Mouse (Mus musculus) CH12.LX (cell line): ENCODE results near the gene Myt1l. TPM values are rescaled to one million over a fixed set of nuclear protein-coding genes. Genes with fewer than 3 reads are reported as not detected.

ENCODE experiments used
- DNase-seq: peaks from one replicate; pipeline ENCODE4 v3.0.0-alpha.2; 2013; ENCODE audit errors: extremely low read depth
- H3K27ac ChIP-seq: 2 replicates; pipeline ENCODE4 v1.5.1; 2012; ENCODE audit warnings: low read depth, mild to moderate bottlenecking, control low read depth, moderate library complexity; ENCODE audit not compliant: insufficient read depth
- H3K27me3 ChIP-seq: replicated peaks from 2 replicates; pipeline ENCODE3; 2012; ENCODE audit warnings: inconsistent platforms
- H3K36me3 ChIP-seq, 2 experiments: replicated peaks in 1 of 2; 2 replicates each; pipeline versions ENCODE3 to v1.6.1; 2012; ENCODE audit warnings: inconsistent platforms in 1 of 2, low read length in 1 of 2, mild to moderate bottlenecking in 1 of 2, mixed read lengths in 1 of 2, moderate library complexity in 1 of 2; ENCODE audit not compliant: control insufficient read depth in 1 of 2, insufficient read depth in 1 of 2
- H3K4me1 ChIP-seq, 2 experiments: 2 replicates each; pipeline ENCODE4 v1.6.1; 2012; ENCODE audit warnings: inconsistent platforms in 1 of 2, moderate library complexity in 1 of 2; ENCODE audit not compliant: insufficient read depth in 2 of 2, control insufficient read depth in 1 of 2
- H3K4me2 ChIP-seq: 2 replicates; pipeline ENCODE4 v1.6.1; 2012; ENCODE audit warnings: low read depth, mild to moderate bottlenecking, control low read depth; ENCODE audit not compliant: poor library complexity, insufficient read depth, severe bottlenecking
- H3K4me3 ChIP-seq, 3 experiments: fragments of 150-350 bp in 1 of 3; sonication (generic) in 1 of 3; replicated peaks in 1 of 3; 2 replicates each; pipeline versions ENCODE3 to v1.5.1; 2011 to 2012; ENCODE audit warnings: low read depth in 2 of 3, low read length in 2 of 3, mild to moderate bottlenecking in 2 of 3, moderate library complexity in 2 of 3, control low read depth in 1 of 3, improper control_type of control experiment in 1 of 3, inconsistent platforms in 1 of 3, mixed read lengths in 1 of 3; ENCODE audit not compliant: poor library complexity in 1 of 3
- H3K79me2 ChIP-seq: replicated peaks from 2 replicates; pipeline ENCODE4 v1.6.1; 2012; ENCODE audit warnings: mild to moderate bottlenecking, moderate library complexity; ENCODE audit not compliant: control insufficient read depth, poor library complexity, insufficient read depth, severe bottlenecking; ENCODE audit errors: extremely low read depth
- H3K9ac ChIP-seq: 2 replicates; pipeline ENCODE4 v1.6.1; 2012; ENCODE audit warnings: low read depth, mild to moderate bottlenecking, control low read depth, moderate library complexity; ENCODE audit not compliant: insufficient read depth
- H3K9me3 ChIP-seq: replicated peaks from 2 replicates; pipeline ENCODE3; 2012; ENCODE audit warnings: low read length, inconsistent platforms, mixed read lengths
- CTCF ChIP-seq, 2 experiments: IDR thresholded peaks in 1 of 2; conservative IDR thresholded peaks in 1 of 2; 2 replicates each; pipeline ENCODE4 v1.5.1; 2011 to 2012; ENCODE audit warnings: low read depth in 2 of 2, low read length in 2 of 2, improper control_type of control experiment in 1 of 2, inconsistent platforms in 1 of 2, mild to moderate bottlenecking in 1 of 2, moderate library complexity in 1 of 2
- GABPA ChIP-seq: IDR thresholded peaks from 2 replicates; pipeline ENCODE4 v1.6.1; 2012; ENCODE audit warnings: low read depth, low read length, improper control_type of control experiment, inconsistent platforms; ENCODE audit not compliant: insufficient replicate concordance
- HCFC1 ChIP-seq: IDR thresholded peaks from 2 replicates; pipeline ENCODE4 v1.6.1; 2012; ENCODE audit warnings: low read depth, mild to moderate bottlenecking, inconsistent platforms, low read length, improper control_type of control experiment
- JUN ChIP-seq: IDR thresholded peaks from 2 replicates; pipeline ENCODE4 v1.6.1; 2011; ENCODE audit warnings: low read depth, mild to moderate bottlenecking, low read length, improper control_type of control experiment, moderate library complexity; ENCODE audit not compliant: insufficient read depth
- JUND ChIP-seq: conservative IDR thresholded peaks from 2 replicates; pipeline ENCODE4 v1.6.1; 2011; ENCODE audit warnings: low read depth, low read length, improper control_type of control experiment
- KAT2A ChIP-seq: IDR thresholded peaks from 2 replicates; pipeline ENCODE4 v1.6.1; 2012; ENCODE audit warnings: low read length, improper control_type of control experiment, inconsistent platforms; ENCODE audit not compliant: insufficient replicate concordance
- MAFK ChIP-seq: IDR thresholded peaks from 2 replicates; pipeline ENCODE4 v1.6.1; 2011; ENCODE audit warnings: low read length, improper control_type of control experiment; ENCODE audit not compliant: insufficient replicate concordance
- MAZ ChIP-seq: IDR thresholded peaks from 2 replicates; pipeline ENCODE4 v1.6.1; 2012; ENCODE audit warnings: low read depth, mild to moderate bottlenecking, inconsistent platforms, low read length, improper control_type of control experiment, moderate library complexity
- MEF2A ChIP-seq: IDR thresholded peaks from 2 replicates; pipeline ENCODE4 v1.6.1; 2014; ENCODE audit warnings: low read depth, mild to moderate bottlenecking, inconsistent platforms, low read length, improper control_type of control experiment, borderline replicate concordance
- MYC ChIP-seq: IDR thresholded peaks from 2 replicates; pipeline ENCODE4 v1.6.1; 2011; ENCODE audit warnings: low read depth, mild to moderate bottlenecking, improper control_type of control experiment, low read length
- NRF1 ChIP-seq: IDR thresholded peaks from 2 replicates; pipeline ENCODE4 v1.6.1; 2014; ENCODE audit warnings: low read depth, mild to moderate bottlenecking, inconsistent platforms, low read length, improper control_type of control experiment, moderate library complexity
- PAX5 ChIP-seq: IDR thresholded peaks from 2 replicates; pipeline ENCODE4 v1.6.1; 2012; ENCODE audit warnings: low read length, inconsistent platforms, mixed read lengths
- POLR2A ChIP-seq: IDR thresholded peaks from 2 replicates; pipeline ENCODE4 v1.6.1; 2011; ENCODE audit warnings: low read depth, mild to moderate bottlenecking, improper control_type of control experiment, low read length
- POLR2AphosphoS2 ChIP-seq: IDR thresholded peaks from 2 replicates; pipeline ENCODE4 v1.6.1; 2011; ENCODE audit warnings: low read depth, low read length, improper control_type of control experiment
- RCOR1 ChIP-seq: conservative IDR thresholded peaks from 2 replicates; pipeline ENCODE4 v1.6.1; 2012; ENCODE audit warnings: low read depth, mild to moderate bottlenecking, inconsistent platforms, low read length, improper control_type of control experiment
- SIN3A ChIP-seq: IDR thresholded peaks from 2 replicates; pipeline ENCODE4 v1.6.1; 2012; ENCODE audit warnings: low read length, improper control_type of control experiment, inconsistent platforms
- SMC3 ChIP-seq: IDR thresholded peaks from 2 replicates; pipeline ENCODE4 v1.6.1; 2011; ENCODE audit warnings: low read depth, low read length, improper control_type of control experiment
- UBTF ChIP-seq: IDR thresholded peaks from 2 replicates; pipeline ENCODE4 v1.6.1; 2012; ENCODE audit warnings: low read depth, mild to moderate bottlenecking, inconsistent platforms, low read length, improper control_type of control experiment, moderate library complexity
- USF2 ChIP-seq: conservative IDR thresholded peaks from 2 replicates; pipeline ENCODE4 v1.6.1; 2011; ENCODE audit warnings: low read depth, low read length, improper control_type of control experiment
- dilution Hi-C: fragments of 300-500 bp; cut with MboI; formaldehyde crosslinking; loops from 2 replicates; pipeline ENCODE4 v1.14.3; 2020; ENCODE audit warnings: low sequenced_read_pairs; ENCODE audit not compliant: extremely low pct_unique_long_range_greater_than_20kb, extremely low pct_ligation_motif_present
- in situ Hi-C: fragments of 300-500 bp; cut with MboI; formaldehyde crosslinking; loops from 3 replicates; pipeline ENCODE4 v1.14.3; 2019; ENCODE audit warnings: low sequenced_read_pairs, low pct_ligation_motif_present, low pct_unique_long_range_greater_than_20kb, mixed read lengths
- polyA plus RNA-seq: library from polyadenylated mRNA; unstranded; fragments of >175 nt; gene quantifications from 2 replicates; pipeline ENCODE4 v1.2.1, GENCODE M21; 2012; ENCODE audit warnings: low read depth; ENCODE audit not compliant: insufficient read length
- total RNA-seq, 2 experiments: library from RNA; depleted of rRNA; stranded (reverse); fragments of 300-350 nt in 1 of 2; fragments of >200 nt in 1 of 2; gene quantifications; 2 replicates each; pipeline ENCODE4 v1.2.3; 2012 to 2014

The Myt1l gene
- total and polyA plus RNA-seq, 3 experiments: 0.31 to 1.1 TPM; not detected in 1

DNA sequence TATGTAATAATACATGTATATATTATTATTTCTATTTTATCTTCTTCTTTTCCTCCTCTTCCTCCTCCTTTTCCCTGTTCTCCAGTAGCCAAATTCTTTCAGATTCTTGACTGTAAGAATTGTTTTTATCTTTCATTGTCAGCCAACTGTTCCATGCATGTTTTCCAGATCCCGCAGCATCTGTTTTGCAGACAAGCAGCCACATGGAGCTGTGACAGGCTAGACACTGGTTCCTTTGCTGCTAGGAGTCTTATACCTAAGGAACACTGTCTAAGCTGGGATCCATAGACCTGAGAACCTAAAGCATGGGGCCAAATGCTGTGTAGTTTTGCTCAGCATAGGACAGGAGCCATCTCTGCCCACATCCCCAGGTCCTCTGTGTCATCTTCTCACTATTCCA is 238.0 kb downstream of the Myt1l start:
- DNase-seq: no peak
- H3K4me2 ChIP-seq: no peak overlapping the region
- H3K27ac ChIP-seq: no peak overlapping the region
- H3K4me3 ChIP-seq: no peak overlapping the region
- H3K27me3 ChIP-seq: no peaks in the 10 kb centered on the region
- H3K4me1 ChIP-seq: no peaks in the 10 kb centered on the region
- no peaks in the 10 kb centered on the region for H3K36me3 ChIP-seq
- H3K9ac ChIP-seq: no peak overlapping the region
- H3K9me3 ChIP-seq: no peaks in the 10 kb centered on the region
- TF ChIP-seq POLR2AphosphoS2 (no peak), GABPA (no peak), MEF2A (no peak), JUND (no peak), POLR2A (no peak), MAFK (no peak), SMC3 (no peak), HCFC1 (no peak), KAT2A (no peak), UBTF (no peak), MYC (no peak), SIN3A (no peak), MAZ (no peak), RCOR1 (no peak), CTCF (conservative IDR thresholded peaks at IDR 0.05 in 1 of 2, IDR thresholded peaks at IDR 0.05 in 1 of 2; ENCODE audit: low read depth in 2 of 2, low read length in 2 of 2) (no peak), JUN (no peak)
- no peaks in the 10 kb centered on the region for H3K79me2 ChIP-seq
- dilution Hi-C loops: no loop called here
- in situ Hi-C loops: no loop called here

- Histone ChIP-seq H3K4me3 (no peak overlapping the region), H3K4me2 (no peak overlapping the region), H3K9ac (no peak overlapping the region), H3K9me3 (no peaks in the 10 kb centered on the region), H3K36me3 (no peaks in the 10 kb centered on the region), H3K4me1 (no peaks in the 10 kb centered on the region), H3K79me2 (no peaks in the 10 kb centered on the region), H3K27me3 (no peaks in the 10 kb centered on the region), H3K27ac (no peak overlapping the region)
- no peak for DNase-seq
- dilution Hi-C loops: no loop called here
- TF ChIP-seq SIN3A (no peak), JUND (no peak), NRF1 (no peak), USF2 (no peak), PAX5 (no peak)
- in situ Hi-C loops: no loop called here
Observed at GRCm38 (mm10) chr12:29771791-29772190, 243.6 kb downstream of the Myt1l start.
